Mouse (Mus musculus): ENCODE data around the gene Hist1h2ai. TPM values are rescaled to one million over a fixed set of nuclear protein-coding genes. Genes with fewer than 3 reads are reported as not detected.
"Not testable (repeated sequence)": the region's sequence is repeated elsewhere in the genome, so short reads cannot be mapped to it uniquely, and the experiment has no call there.

Hist1h2ai gene
- polyA plus RNA-seq, 1 experiment from 2014 or later, result 45.9 TPM

- peak overlapping the region; percentile 54 for H3K4me3 ChIP-seq (ENCODE audit: low read depth, low read length)
- peak overlapping the region; percentile 70 for H3K9ac ChIP-seq (ENCODE audit: low read length)
These were observed 33.4 kb downstream of the Hist1h2ai start for GRCm38 (mm10) chr13:21749387-21750158.

GRCm38 (mm10) chr13:21750159-21751017, 34.2 kb downstream of the Hist1h2ai start, which contains the start of gene Hist1h4k:
Gene Hist1h4k (minus strand): TSS chr13:21750505.
- Histone ChIP-seq H3K4me1 (ENCODE audit: control insufficient read depth, insufficient read depth, low read length) (peaks cover 26% of the 10 kb centered on the region), H3K9ac (ENCODE audit: low read length) (peak within 1 kb of the TSS; percentile 70), H3K27ac (ENCODE audit: low read depth, low read length) (peak within 1 kb of the TSS; percentile 91), H3K4me3 (ENCODE audit: low read depth, low read length) (peak within 1 kb of the TSS; percentile 54), H3K4me2 (ENCODE audit: low read length) (peak within 1 kb of the TSS; percentile 83)
- ATAC-seq (peak; percentile 85), DNase-seq (ENCODE audit: low spot score) (peak; percentile 96)
- H3K27me3 ChIP-seq (replicated peaks; ENCODE audit: control insufficient read depth, insufficient read depth, low read length); H3K36me3 ChIP-seq (ENCODE audit: control insufficient read depth, insufficient read depth, low read length); H3K9me3 ChIP-seq (replicated peaks; ENCODE audit: control insufficient read depth, low read length): not testable (repeated sequence)
- WGBS, result under 1% methylated on average over 39 of the region's 56 CpGs

More at GRCm38 (mm10) chr13:21749387-21750158, 33.4 kb downstream of the Hist1h2ai start:
- Histone ChIP-seq H3K27ac (ENCODE audit: low read depth, low read length) (peak overlapping the region; percentile 91), H3K27me3 (replicated peaks; ENCODE audit: control insufficient read depth, insufficient read depth, low read length) (no peaks in the 10 kb centered on the region), H3K4me2 (ENCODE audit: low read length) (peak overlapping the region; percentile 83), H3K36me3 (ENCODE audit: control insufficient read depth, insufficient read depth, low read length) (no peaks in the 10 kb centered on the region), H3K4me1 (ENCODE audit: control insufficient read depth, insufficient read depth, low read length) (peaks cover 26% of the 10 kb centered on the region), H3K9me3 (replicated peaks; ENCODE audit: control insufficient read depth, low read length) (no peaks in the 10 kb centered on the region)
- WGBS, result 3% methylated on average over 5 of the region's 5 CpGs
- DNase-seq (ENCODE audit: low spot score), result peak; percentile 66
- no peak for ATAC-seq

GRCm38 (mm10) chr13:21751417-21751816, 35.2 kb downstream of the Hist1h2ai start:
- Histone ChIP-seq H3K27ac (ENCODE audit: low read depth, low read length) (peak overlapping the region; percentile 91; the same call in 1 of the 2 replicates), H3K4me1 (ENCODE audit: control insufficient read depth, insufficient read depth, low read length) (peaks cover 26% of the 10 kb centered on the region), H3K36me3 (ENCODE audit: control insufficient read depth, insufficient read depth, low read length) (no peaks in the 10 kb centered on the region), H3K4me2 (ENCODE audit: low read length) (no peak overlapping the region), H3K9me3 (replicated peaks; ENCODE audit: control insufficient read depth, low read length) (no peaks in the 10 kb centered on the region), H3K27me3 (replicated peaks; ENCODE audit: control insufficient read depth, insufficient read depth, low read length) (no peaks in the 10 kb centered on the region), H3K9ac (ENCODE audit: low read length) (no peak overlapping the region), H3K4me3 (ENCODE audit: low read depth, low read length) (no peak overlapping the region)
- ATAC-seq (no peak), DNase-seq (ENCODE audit: low spot score) (no peak)

- Histone ChIP-seq H3K27me3 (replicated peaks; ENCODE audit: control insufficient read depth, insufficient read depth, low read length) (no peaks in the 10 kb centered on the region), H3K9ac (ENCODE audit: low read length) (no peak overlapping the region), H3K27ac (ENCODE audit: low read depth, low read length) (peak overlapping the region; percentile 91), H3K4me3 (ENCODE audit: low read depth, low read length) (no peak overlapping the region), H3K4me1 (ENCODE audit: control insufficient read depth, insufficient read depth, low read length) (peaks cover 26% of the 10 kb centered on the region), H3K9me3 (replicated peaks; ENCODE audit: control insufficient read depth, low read length) (no peaks in the 10 kb centered on the region), H3K4me2 (ENCODE audit: low read length) (peak overlapping the region; percentile 77; the same call in 1 of the 2 replicates), H3K36me3 (ENCODE audit: control insufficient read depth, insufficient read depth, low read length) (no peaks in the 10 kb centered on the region)
- WGBS, result 76% methylated on average over 3 of the region's 3 CpGs
- DNase-seq (ENCODE audit: low spot score) (no peak), ATAC-seq (no peak)
These were observed 35.6 kb downstream of the Hist1h2ai start for GRCm38 (mm10) chr13:21751827-21752226.

- Histone ChIP-seq H3K27ac (ENCODE audit: low read depth, low read length) (peak overlapping the region; percentile 91), H3K36me3 (ENCODE audit: control insufficient read depth, insufficient read depth, low read length) (no peaks in the 10 kb centered on the region), H3K9me3 (replicated peaks; ENCODE audit: control insufficient read depth, low read length) (no peaks in the 10 kb centered on the region), H3K4me1 (ENCODE audit: control insufficient read depth, insufficient read depth, low read length) (peaks cover 24% of the 10 kb centered on the region), H3K4me3 (ENCODE audit: low read depth, low read length) (no peak overlapping the region), H3K27me3 (replicated peaks; ENCODE audit: control insufficient read depth, insufficient read depth, low read length) (no peaks in the 10 kb centered on the region), H3K9ac (ENCODE audit: low read length) (peak overlapping the region; percentile 18; the same call in 1 of the 2 replicates), H3K4me2 (ENCODE audit: low read length) (peak overlapping the region; percentile 77)
- WGBS, result 42% methylated on average over 3 of the region's 3 CpGs
- ATAC-seq (no peak), DNase-seq (ENCODE audit: low spot score) (no peak)
These were observed 36.1 kb downstream of the Hist1h2ai start for GRCm38 (mm10) chr13:21752356-21752755.

- peak overlapping the region; percentile 68 for H3K9ac ChIP-seq (ENCODE audit: low read length)
- H3K4me2 ChIP-seq (ENCODE audit: low read length), result peak overlapping the region; percentile 77
- peak overlapping the region; percentile 39 for H3K4me3 ChIP-seq (ENCODE audit: low read depth, low read length)
- H3K27me3 ChIP-seq (replicated peaks; ENCODE audit: control insufficient read depth, insufficient read depth, low read length), result no peaks in the 10 kb centered on the region
- H3K4me1 ChIP-seq (ENCODE audit: control insufficient read depth, insufficient read depth, low read length), result peaks cover 21% of the 10 kb centered on the region
- DNase-seq (ENCODE audit: low spot score), result peak; percentile 24
- H3K36me3 ChIP-seq (ENCODE audit: control insufficient read depth, insufficient read depth, low read length), result no peaks in the 10 kb centered on the region
- no peaks in the 10 kb centered on the region for H3K9me3 ChIP-seq (replicated peaks; ENCODE audit: control insufficient read depth, low read length)
- no peak for ATAC-seq
- WGBS, result under 1% methylated on average over 10 of the region's 10 CpGs
- peak overlapping the region; percentile 91 for H3K27ac ChIP-seq (ENCODE audit: low read depth, low read length)
These were observed 36.9 kb downstream of the Hist1h2ai start for GRCm38 (mm10) chr13:21753051-21753523.

- not testable (repeated sequence) for H3K36me3 ChIP-seq (ENCODE audit: control insufficient read depth, insufficient read depth, low read length); H3K9me3 ChIP-seq (replicated peaks; ENCODE audit: control insufficient read depth, low read length); H3K27me3 ChIP-seq (replicated peaks; ENCODE audit: control insufficient read depth, insufficient read depth, low read length)
- Histone ChIP-seq H3K4me3 (ENCODE audit: low read depth, low read length) (peak within 1 kb of the TSS; percentile 39), H3K4me2 (ENCODE audit: low read length) (peak within 1 kb of the TSS; percentile 77), H3K27ac (ENCODE audit: low read depth, low read length) (peak within 1 kb of the TSS; percentile 91), H3K9ac (ENCODE audit: low read length) (peak within 1 kb of the TSS; percentile 68), H3K4me1 (ENCODE audit: control insufficient read depth, insufficient read depth, low read length) (peaks cover 17% of the 10 kb centered on the region)
- ATAC-seq (peak; percentile 94), DNase-seq (ENCODE audit: low spot score) (peak; percentile 99)
- 0% methylated on average over 38 of the region's 50 CpGs for WGBS
These were observed 37.5 kb downstream of the Hist1h2ai start, which contains the start of the genes Hist1h2ak and Hist1h2bn for GRCm38 (mm10) chr13:21753524-21754285. Gene Hist1h2ak (minus strand): TSS chr13:21753827. Gene Hist1h2bn (plus strand): TSS chr13:21754123.

- peak overlapping the region; percentile 86 for H3K27ac ChIP-seq (ENCODE audit: low read depth, low read length)
- not testable (repeated sequence) for ATAC-seq; H3K36me3 ChIP-seq (ENCODE audit: control insufficient read depth, insufficient read depth, low read length); H3K4me1 ChIP-seq (ENCODE audit: control insufficient read depth, insufficient read depth, low read length); H3K9me3 ChIP-seq (replicated peaks; ENCODE audit: control insufficient read depth, low read length); H3K27me3 ChIP-seq (replicated peaks; ENCODE audit: control insufficient read depth, insufficient read depth, low read length)
- H3K4me2 ChIP-seq (ENCODE audit: low read length), result peak overlapping the region; percentile 77
- H3K4me3 ChIP-seq (ENCODE audit: low read depth, low read length), result peak overlapping the region; percentile 39
- WGBS, result 0% methylated on average over 21 of the region's 26 CpGs
- H3K9ac ChIP-seq (ENCODE audit: low read length), result peak overlapping the region; percentile 64
- peak; percentile 78 for DNase-seq (ENCODE audit: low spot score)
These were observed 38.2 kb downstream of the Hist1h2ai start for GRCm38 (mm10) chr13:21754294-21755001.
